Mouse (Mus musculus) kidney, adult 2 months (tissue): Measurements from ENCODE around the gene Lsamp. TPM values are rescaled to one million over a fixed set of nuclear protein-coding genes. Genes with fewer than 3 reads are reported as not detected.

ENCODE experiments used
- DNase-seq: peaks from one replicate; pipeline ENCODE4 v3.0.0; 2021
- H3K27ac ChIP-seq: fragments of 200-500 bp; 2 replicates; pipeline ENCODE4 v1.5.1; 2012; ENCODE audit warnings: low read depth, low read length, control low read depth, inconsistent platforms; ENCODE audit not compliant: insufficient read depth
- H3K27me3 ChIP-seq: fragments of 200-500 bp; replicated peaks from 2 replicates; pipeline ENCODE4 v1.6.1; 2012; ENCODE audit warnings: mild to moderate bottlenecking, moderate library complexity, low read length, inconsistent platforms; ENCODE audit not compliant: control insufficient read depth, insufficient read depth
- H3K36me3 ChIP-seq: fragments of 200-500 bp; 2 replicates; pipeline ENCODE4 v1.6.1; 2012; ENCODE audit warnings: mild to moderate bottlenecking, moderate library complexity, low read length, inconsistent platforms; ENCODE audit not compliant: control insufficient read depth, insufficient read depth
- H3K4me1 ChIP-seq: fragments of 200-500 bp; 2 replicates; pipeline ENCODE4 v1.6.1; 2011; ENCODE audit warnings: low read length; ENCODE audit not compliant: control insufficient read depth, insufficient read depth
- H3K4me3 ChIP-seq: fragments of 200-500 bp; 2 replicates; pipeline ENCODE4 v1.5.1; 2011; ENCODE audit warnings: mild to moderate bottlenecking, low read depth, low read length, control low read depth; ENCODE audit not compliant: insufficient read depth
- CTCF ChIP-seq: fragments of 200-500 bp; conservative IDR thresholded peaks from 2 replicates; pipeline ENCODE4 v1.5.1; 2011; ENCODE audit warnings: low read depth, mild to moderate bottlenecking, control low read depth, low read length, moderate library complexity, mixed read lengths; ENCODE audit not compliant: insufficient read depth, insufficient read length
- POLR2A ChIP-seq: fragments of 200-500 bp; IDR thresholded peaks from one replicate; pipeline ENCODE4 v1.6.1; 2011; ENCODE audit warnings: low read depth, low read length, control low read depth
- WGBS: fragments of 180-500 bp; shearing (Covaris S2); methylation state at CpG from one replicate; pipeline ENCODE4 v1.1.7; 2018; 5-methylcytosine and 5-hydroxymethylcytosine counted together
- polyA plus RNA-seq: library from polyadenylated mRNA; depleted of rRNA; stranded (reverse); fragments of >200 nt; gene quantifications from 2 replicates; pipeline ENCODE4 v1.2.3, GENCODE M21; 2012

Lsamp gene
- polyA plus RNA-seq, 1 experiment = 0.38 TPM

DNA sequence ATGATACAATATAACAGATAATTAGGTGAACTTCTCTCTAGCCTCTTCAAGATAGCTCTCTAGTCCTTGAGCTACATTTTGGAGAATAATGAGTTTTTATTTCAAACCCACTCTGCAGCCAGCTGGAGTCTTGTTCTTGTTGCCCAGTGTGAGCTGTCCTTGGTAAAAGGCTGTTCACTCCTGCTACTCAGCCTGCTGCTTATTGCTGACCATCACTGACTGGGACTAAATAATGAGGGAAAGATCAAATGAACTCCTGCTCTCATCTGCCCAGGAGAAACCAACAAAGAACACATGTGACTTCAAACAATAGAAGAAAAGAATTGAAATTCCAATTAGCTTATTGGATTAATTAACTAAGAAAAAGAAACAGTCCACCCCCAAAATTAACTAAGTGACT, 1107.1 kb downstream of the Lsamp start:
- no peaks in the 10 kb centered on the region for H3K4me1 ChIP-seq
- no peak overlapping the region for H3K4me3 ChIP-seq
- no peaks in the 10 kb centered on the region for H3K27me3 ChIP-seq
- no peaks in the 10 kb centered on the region for H3K36me3 ChIP-seq
- no peak overlapping the region for H3K27ac ChIP-seq
- no peak for DNase-seq
- no peak for TF ChIP-seq CTCF

DNA sequence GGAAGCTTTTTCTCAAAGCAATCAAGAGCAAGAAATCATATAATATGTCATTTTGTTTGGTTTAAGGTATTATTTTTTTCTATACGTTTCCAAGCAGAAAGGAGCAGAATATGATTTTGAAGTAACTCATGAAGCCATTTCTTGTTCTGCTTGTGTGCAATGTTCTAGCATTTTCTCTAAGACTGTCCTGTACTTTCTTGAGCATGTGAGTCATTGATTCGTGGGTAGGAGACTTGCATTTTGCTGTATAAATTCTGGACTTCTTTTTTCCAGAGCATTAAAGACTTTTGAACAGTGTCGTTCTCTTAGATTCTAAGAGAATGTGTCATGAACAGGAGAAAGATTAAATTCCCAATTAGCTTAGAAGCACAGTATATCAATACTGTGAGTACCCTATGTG, 1118.6 kb downstream of the Lsamp start:
- Histone ChIP-seq H3K4me3 (no peak overlapping the region), H3K4me1 (no peaks in the 10 kb centered on the region), H3K27me3 (no peaks in the 10 kb centered on the region), H3K36me3 (no peaks in the 10 kb centered on the region), H3K27ac (no peak overlapping the region)
- no peak for DNase-seq
- TF ChIP-seq POLR2A (no peak), CTCF (no peak)
- 75% methylated on average over 3 of the region's 3 CpGs for WGBS

DNA sequence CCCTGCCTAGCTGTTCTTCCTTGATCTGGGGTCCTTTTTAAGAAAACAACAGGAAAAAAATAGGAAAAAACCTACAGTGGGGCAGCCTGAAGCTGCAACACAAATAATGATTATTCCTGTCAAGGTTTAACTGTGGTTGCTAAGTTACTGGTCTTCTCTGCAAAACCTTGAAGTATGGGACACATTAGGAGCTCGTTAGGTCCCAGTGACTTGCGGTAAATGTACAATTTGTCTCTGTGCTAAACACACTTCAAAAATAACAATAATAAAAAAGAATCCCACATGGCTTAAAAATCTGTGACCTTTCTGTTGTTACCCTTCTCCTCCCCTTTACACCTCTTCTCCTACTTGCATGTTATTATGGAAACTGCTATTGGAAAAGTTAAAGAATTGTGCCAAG, 1140.2 kb downstream of the Lsamp start:
- DNase-seq = no peak
- TF ChIP-seq POLR2A (no peak), CTCF (no peak)
- Histone ChIP-seq H3K27ac (no peak overlapping the region), H3K4me3 (no peak overlapping the region), H3K4me1 (no peaks in the 10 kb centered on the region), H3K27me3 (no peaks in the 10 kb centered on the region), H3K36me3 (no peaks in the 10 kb centered on the region)
- 71% methylated on average over 2 of the region's 2 CpGs for WGBS

DNA sequence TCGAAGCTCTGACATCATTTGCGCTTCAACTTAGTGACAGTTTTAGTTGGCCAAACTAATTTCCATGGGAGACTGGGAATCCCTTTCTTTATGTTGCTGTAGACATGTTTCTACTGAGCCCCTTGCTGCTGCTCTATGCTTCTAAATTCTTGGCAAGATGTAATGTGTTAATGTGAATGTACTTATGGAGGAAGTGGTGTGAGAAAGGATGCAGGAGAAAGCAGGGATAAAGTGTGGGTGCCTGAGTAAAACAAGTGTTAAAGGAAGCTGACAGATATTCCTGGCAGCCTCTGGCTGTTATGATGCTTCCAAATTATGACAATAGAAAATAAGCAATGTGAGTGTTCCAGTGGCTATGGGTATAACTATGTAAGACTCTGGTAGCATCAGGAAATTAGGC, 1140.9 kb downstream of the Lsamp start:
- no peaks in the 10 kb centered on the region for H3K36me3 ChIP-seq
- no peaks in the 10 kb centered on the region for H3K27me3 ChIP-seq
- 83% methylated on average over 2 of the region's 2 CpGs for WGBS

DNA sequence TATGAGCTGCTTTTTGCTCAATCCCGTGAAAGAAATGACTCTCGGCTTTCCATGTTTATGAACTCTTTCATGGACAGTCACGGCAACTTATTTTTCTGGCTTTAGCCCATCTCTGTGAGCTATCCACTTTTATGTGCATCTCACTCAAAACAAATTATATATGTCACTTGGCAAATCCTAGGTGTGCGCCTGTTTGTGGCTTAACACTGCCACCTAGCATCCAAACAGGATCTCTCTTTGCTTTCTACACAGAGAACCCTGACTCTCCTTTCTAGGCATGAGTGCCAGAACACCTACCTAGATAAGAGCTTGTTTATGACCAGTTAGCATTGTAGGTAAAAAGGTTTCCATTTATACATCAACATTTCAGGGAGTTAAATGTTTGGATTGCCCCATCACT, 1146.9 kb downstream of the Lsamp start:
- no peaks in the 10 kb centered on the region for H3K36me3 ChIP-seq
- H3K27me3 ChIP-seq = no peaks in the 10 kb centered on the region
- no peak overlapping the region for H3K27ac ChIP-seq
- no peak for DNase-seq
- H3K4me3 ChIP-seq = no peak overlapping the region
- H3K4me1 ChIP-seq = no peaks in the 10 kb centered on the region
- TF ChIP-seq POLR2A (no peak), CTCF (no peak)
- WGBS = 54% methylated on average over 4 of the region's 4 CpGs

More for the DNA sequence above, 1140.9 kb downstream of the Lsamp start:
- TF ChIP-seq POLR2A = no peak
- no peak for TF ChIP-seq CTCF
- H3K4me3 ChIP-seq = no peak overlapping the region
- no peaks in the 10 kb centered on the region for H3K4me1 ChIP-seq
- H3K27ac ChIP-seq = no peak overlapping the region
- DNase-seq = no peak

DNA sequence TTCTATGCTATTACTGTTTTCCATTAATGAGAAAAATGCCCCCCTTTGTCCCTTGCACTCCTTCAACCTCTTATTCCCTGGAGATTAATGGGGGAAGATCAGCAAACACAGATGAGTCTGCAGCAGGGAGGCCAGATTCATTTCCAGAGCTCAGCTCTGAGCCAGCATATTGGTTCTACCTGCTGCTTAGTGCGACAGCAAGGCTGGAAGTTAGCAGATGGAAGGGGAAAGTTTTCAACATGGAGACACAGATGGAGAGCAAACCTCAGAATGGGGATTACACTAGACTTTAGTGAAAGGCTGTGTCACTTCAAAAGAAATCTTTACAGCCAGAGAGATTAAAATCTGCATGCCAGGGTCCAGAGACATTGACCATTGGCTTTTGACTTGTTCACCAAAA, 1188.7 kb downstream of the Lsamp start:
- Histone ChIP-seq H3K27ac (no peak overlapping the region), H3K36me3 (no peaks in the 10 kb centered on the region), H3K4me1 (no peaks in the 10 kb centered on the region), H3K27me3 (no peaks in the 10 kb centered on the region; the same call in 1 of the 2 replicates), H3K4me3 (no peak overlapping the region)
- WGBS = 79% methylated on average over 1 of the region's 1 CpGs
- DNase-seq = no peak
- TF ChIP-seq POLR2A = no peak
- no peak for TF ChIP-seq CTCF

DNA sequence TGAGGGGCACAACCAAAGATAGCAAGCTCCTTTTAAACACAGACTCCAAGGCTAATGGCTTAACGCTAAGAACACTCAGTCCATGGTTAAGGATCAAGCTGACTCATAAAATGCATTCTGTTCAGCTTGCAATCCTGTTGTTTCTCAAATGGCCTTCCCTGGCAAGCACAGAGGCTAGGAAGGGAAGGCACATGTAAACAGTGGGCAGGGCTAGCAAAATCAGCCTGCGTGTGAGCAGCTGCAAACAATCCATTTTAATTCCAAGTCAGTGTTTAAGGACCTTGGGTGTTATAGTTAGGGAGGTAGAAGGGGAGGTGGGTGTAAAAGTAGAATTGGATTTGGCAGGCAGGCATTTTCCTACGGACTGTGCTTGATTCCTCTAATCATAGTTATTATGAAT, 1195.4 kb downstream of the Lsamp start:
- Histone ChIP-seq H3K4me3 (no peak overlapping the region), H3K27me3 (no peaks in the 10 kb centered on the region), H3K27ac (no peak overlapping the region), H3K36me3 (no peaks in the 10 kb centered on the region), H3K4me1 (no peaks in the 10 kb centered on the region)
- WGBS = 48% methylated on average over 3 of the region's 3 CpGs
- no peak for DNase-seq
- TF ChIP-seq CTCF = no peak
- TF ChIP-seq POLR2A = no peak

DNA sequence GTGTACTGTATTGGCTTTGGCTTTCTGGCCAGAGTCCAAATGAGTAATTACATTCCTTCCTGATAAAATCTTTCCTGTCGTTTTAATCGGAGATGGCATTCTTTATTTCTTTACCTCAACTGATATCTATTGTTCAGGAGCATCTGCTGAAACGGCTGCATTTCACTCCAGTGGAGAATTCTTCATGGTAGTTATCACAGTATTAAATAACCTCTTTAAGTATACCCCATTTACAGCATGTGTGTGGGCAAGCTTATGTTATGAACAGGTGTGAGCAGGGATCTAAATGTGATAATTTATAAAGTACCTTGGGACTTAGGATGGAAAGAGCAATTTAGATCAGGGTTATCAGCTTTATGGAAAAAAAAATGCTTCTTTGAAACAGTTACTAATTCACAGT, 1196.7 kb downstream of the Lsamp start:
- no peak for DNase-seq
- no peak overlapping the region for H3K4me3 ChIP-seq
- 33% methylated on average over 3 of the region's 3 CpGs for WGBS

More for the DNA sequence above, 1196.7 kb downstream of the Lsamp start:
- Histone ChIP-seq H3K4me1 (no peaks in the 10 kb centered on the region), H3K36me3 (no peaks in the 10 kb centered on the region), H3K27ac (no peak overlapping the region), H3K27me3 (no peaks in the 10 kb centered on the region)
- TF ChIP-seq CTCF = no peak
- no peak for TF ChIP-seq POLR2A
